Mouse (Mus musculus): Measurements from ENCODE around the gene Pacsin2.

- TF ChIP-seq CTCF (IDR thresholded peaks at IDR 0.05; ENCODE audit: low read depth, low read length) (no peak), POLR2AphosphoS5 (IDR thresholded peaks at IDR 0.05; ENCODE audit: insufficient replicate concordance, low read depth, low read length) (no peak), GATA1 (IDR thresholded peaks at IDR 0.05; ENCODE audit: borderline replicate concordance, low read length) (no peak), TAL1 (conservative IDR thresholded peaks at IDR 0.05; ENCODE audit: low read depth, low read length) (no peak), GATA2 (IDR thresholded peaks at IDR 0.05; ENCODE audit: borderline replicate concordance, low read depth, low read length) (no peak)
These were observed 18.5 kb downstream of the Pacsin2 start for GRCm38 (mm10) chr15:83445908-83446307.

Measured in G1E (cell line).